Mouse (Mus musculus) CH12.LX (cell line): ENCODE data around the gene Med24.
"Not testable (repeated sequence)": the region's sequence is repeated elsewhere in the genome, so short reads cannot be mapped to it uniquely, and the experiment has no call there.

ENCODE experiments used
- CHD1 ChIP-seq: IDR thresholded peaks from 2 replicates; pipeline ENCODE4 v1.6.1; 2012; ENCODE audit warnings: low read depth, low read length, improper control_type of control experiment, inconsistent platforms
- CTCF ChIP-seq, 2 experiments: IDR thresholded peaks in 1 of 2; conservative IDR thresholded peaks in 1 of 2; 2 replicates each; pipeline ENCODE4 v1.5.1; 2011 to 2012; ENCODE audit warnings: low read depth in 2 of 2, low read length in 2 of 2, improper control_type of control experiment in 1 of 2, inconsistent platforms in 1 of 2, mild to moderate bottlenecking in 1 of 2, moderate library complexity in 1 of 2
- EP300 ChIP-seq: IDR thresholded peaks from 2 replicates; pipeline ENCODE4 v1.6.1; 2011; ENCODE audit warnings: low read length, improper control_type of control experiment
- GABPA ChIP-seq: IDR thresholded peaks from 2 replicates; pipeline ENCODE4 v1.6.1; 2012; ENCODE audit warnings: low read depth, low read length, improper control_type of control experiment, inconsistent platforms; ENCODE audit not compliant: insufficient replicate concordance
- MAFK ChIP-seq: IDR thresholded peaks from 2 replicates; pipeline ENCODE4 v1.6.1; 2011; ENCODE audit warnings: low read length, improper control_type of control experiment; ENCODE audit not compliant: insufficient replicate concordance
- MAZ ChIP-seq: IDR thresholded peaks from 2 replicates; pipeline ENCODE4 v1.6.1; 2012; ENCODE audit warnings: low read depth, mild to moderate bottlenecking, inconsistent platforms, low read length, improper control_type of control experiment, moderate library complexity
- POLR2A ChIP-seq: IDR thresholded peaks from 2 replicates; pipeline ENCODE4 v1.6.1; 2011; ENCODE audit warnings: low read depth, mild to moderate bottlenecking, improper control_type of control experiment, low read length
- POLR2AphosphoS2 ChIP-seq: IDR thresholded peaks from 2 replicates; pipeline ENCODE4 v1.6.1; 2011; ENCODE audit warnings: low read depth, low read length, improper control_type of control experiment
- RAD21 ChIP-seq: IDR thresholded peaks from 2 replicates; pipeline ENCODE4 v1.6.1; 2011; ENCODE audit warnings: low read depth, mild to moderate bottlenecking, low read length, improper control_type of control experiment, moderate library complexity
- RCOR1 ChIP-seq: conservative IDR thresholded peaks from 2 replicates; pipeline ENCODE4 v1.6.1; 2012; ENCODE audit warnings: low read depth, mild to moderate bottlenecking, inconsistent platforms, low read length, improper control_type of control experiment
- SMC3 ChIP-seq: IDR thresholded peaks from 2 replicates; pipeline ENCODE4 v1.6.1; 2011; ENCODE audit warnings: low read depth, low read length, improper control_type of control experiment
- TBP ChIP-seq: conservative IDR thresholded peaks from 2 replicates; pipeline ENCODE4 v1.6.1; 2011; ENCODE audit warnings: low read depth, low read length, improper control_type of control experiment
- TCF12 ChIP-seq: IDR thresholded peaks from 2 replicates; pipeline ENCODE4 v1.6.1; 2014; ENCODE audit warnings: low read depth, mild to moderate bottlenecking, inconsistent platforms, low read length, improper control_type of control experiment

DNA sequence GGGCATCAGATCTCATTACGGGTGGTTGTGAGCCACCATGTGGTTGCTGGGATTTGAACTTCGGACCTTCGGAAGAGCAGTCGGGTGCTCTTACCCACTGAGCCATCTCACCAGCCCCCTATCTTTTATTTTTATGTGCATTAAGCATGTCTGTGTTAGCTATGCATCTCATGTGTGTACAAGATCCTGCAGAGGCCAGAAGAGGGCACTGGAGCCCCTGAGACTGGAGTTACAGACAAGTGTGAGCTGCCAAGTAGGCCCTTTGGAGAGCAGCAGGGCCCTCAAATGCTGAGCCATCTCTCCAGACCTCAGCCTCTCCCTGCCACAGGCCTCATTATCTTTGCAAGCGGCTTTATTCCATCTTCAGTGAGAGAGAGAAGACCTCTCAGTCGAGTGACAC, 17.2 kb downstream of the Med24 start:
- TF ChIP-seq EP300, MAZ, POLR2A, RCOR1, POLR2AphosphoS2, TBP, MAFK, TCF12, GABPA, CHD1: not testable (repeated sequence)
- TF ChIP-seq CTCF (conservative IDR thresholded peaks at IDR 0.05 in 1 of 2, IDR thresholded peaks at IDR 0.05 in 1 of 2; ENCODE audit: low read depth in 2 of 2, low read length in 2 of 2) (peak in 1 of 2 experiments; percentile 47; a peak in 2 of 4 replicates), RAD21 (peak; percentile 29), SMC3 (peak; percentile 34)
